In genomic region chr16:35319773-35320172, GRCm38 (mm10) we compare ENCODE assay signal across 19 mouse cellular contexts. TPM values are rescaled to one million over a fixed set of nuclear protein-coding genes. Genes with fewer than 3 reads are reported as not detected.
A peak's percentile ranks its signal among the peaks of the same experiment; 100 is the strongest.
DNase-seq lines count a peak whose midpoint lies in the region; ATAC-seq lines count a peak whose summit lies in the region.
"Had no signal": no experiment of that assay in that cellular context is flagged by ENCODE, and none has a peak within 500 bp of the region (broad histone marks: within the 10 kb centered on the region; RNA-seq: fewer than 3 reads in every experiment).

No protein-coding gene starts in this region.

- WGBS in hindbrain, embryonic 13.5 days: 75% methylated on average over 2 of the region's 2 CpGs
- WGBS in hindbrain, embryonic 10.5 days: 87% methylated on average over 2 of the region's 2 CpGs
- WGBS in neural tube, embryonic 12.5 days: 65% methylated on average over 2 of the region's 2 CpGs
- WGBS in midbrain, embryonic 16.5 days: 79% methylated on average over 2 of the region's 2 CpGs

- H3K27ac ChIP-seq in hindbrain, embryonic 13.5 days: no peak overlapping the region
- no peak overlapping the region for H3K27ac ChIP-seq in hindbrain, embryonic 10.5 days
- no peak overlapping the region for H3K27ac ChIP-seq in neural tube, embryonic 12.5 days
- H3K27ac ChIP-seq in midbrain, embryonic 16.5 days (ENCODE audit: low read length): no peak overlapping the region
- H3K27ac ChIP-seq: heart, adult 2 months; intestine, embryonic 15.5 days; layer of hippocampus, adult 2 months; limb, embryonic 10.5 days; midbrain, embryonic 12.5 days had no signal

- no peak overlapping the region for H3K4me3 ChIP-seq in hindbrain, embryonic 13.5 days
- H3K4me3 ChIP-seq in hindbrain, embryonic 10.5 days: no peak overlapping the region
- H3K4me3 ChIP-seq in neural tube, embryonic 12.5 days: no peak overlapping the region
- no peak overlapping the region for H3K4me3 ChIP-seq in midbrain, embryonic 16.5 days (ENCODE audit: low read depth, low read length)
- H3K4me3 ChIP-seq: heart, adult 2 months; intestine, embryonic 15.5 days; layer of hippocampus, adult 2 months; limb, embryonic 10.5 days; midbrain, embryonic 12.5 days had no signal

- no peaks in the 10 kb centered on the region for H3K27me3 ChIP-seq in hindbrain, embryonic 13.5 days
- no peaks in the 10 kb centered on the region for H3K27me3 ChIP-seq in hindbrain, embryonic 10.5 days (ENCODE audit: insufficient read depth, poor library complexity, severe bottlenecking)
- no peaks in the 10 kb centered on the region for H3K27me3 ChIP-seq in neural tube, embryonic 12.5 days (replicated peaks)
- no peaks in the 10 kb centered on the region for H3K27me3 ChIP-seq in midbrain, embryonic 16.5 days (ENCODE audit: control insufficient read depth, insufficient read depth, low read depth, low read length)
- H3K27me3 ChIP-seq: intestine, embryonic 15.5 days; midbrain, embryonic 12.5 days had no signal

- no peak overlapping the region for H3K9ac ChIP-seq in hindbrain, embryonic 13.5 days
- no peak overlapping the region for H3K9ac ChIP-seq in neural tube, embryonic 12.5 days
- no peak overlapping the region for H3K9ac ChIP-seq in midbrain, embryonic 16.5 days (ENCODE audit: low read depth, low read length)
- H3K9ac ChIP-seq: intestine, embryonic 15.5 days; midbrain, embryonic 12.5 days had no signal

- no peak overlapping the region for H3K4me2 ChIP-seq in hindbrain, embryonic 13.5 days
- no peak overlapping the region for H3K4me2 ChIP-seq in neural tube, embryonic 12.5 days (replicated peaks)
- no peak overlapping the region for H3K4me2 ChIP-seq in midbrain, embryonic 16.5 days (ENCODE audit: low read length)
- H3K4me2 ChIP-seq: intestine, embryonic 15.5 days; midbrain, embryonic 12.5 days had no signal

- no peak for DNase-seq in hindbrain, embryonic 10.5 days (ENCODE audit: low spot score)
- no peak for DNase-seq in neural tube, embryonic 10.5 days (ENCODE audit: extremely low spot score, low spot score)
- DNase-seq in ovary, postnatal 14 days (ENCODE audit: low spot score): no peak
- DNase-seq in kidney, adult 11 months: no peak
- DNase-seq: adrenal gland, adult 8-10 months; cerebellum, adult 18-20 months; gastrocnemius, postnatal 36 days; heart, adult 2 months; heart, postnatal 4 days; kidney, postnatal 25 days; liver had no signal

- no peaks in the 10 kb centered on the region for H3K9me3 ChIP-seq in hindbrain, embryonic 13.5 days
- no peaks in the 10 kb centered on the region for H3K9me3 ChIP-seq in hindbrain, embryonic 10.5 days
- no peaks in the 10 kb centered on the region for H3K9me3 ChIP-seq in neural tube, embryonic 12.5 days
- no peaks in the 10 kb centered on the region for H3K9me3 ChIP-seq in midbrain, embryonic 16.5 days (replicated peaks; ENCODE audit: control insufficient read depth, low read length, poor library complexity, severe bottlenecking)
- H3K9me3 ChIP-seq: G1E; intestine, embryonic 15.5 days; limb, embryonic 10.5 days; midbrain, embryonic 12.5 days had no signal

- H3K4me1 ChIP-seq in hindbrain, embryonic 13.5 days (replicated peaks): peaks cover 5% of the 10 kb centered on the region
- no peaks in the 10 kb centered on the region for H3K4me1 ChIP-seq in hindbrain, embryonic 10.5 days (replicated peaks)
- H3K4me1 ChIP-seq in neural tube, embryonic 12.5 days: no peaks in the 10 kb centered on the region
- no peaks in the 10 kb centered on the region for H3K4me1 ChIP-seq in midbrain, embryonic 16.5 days (ENCODE audit: control insufficient read depth, insufficient read depth, low read length)
- H3K4me1 ChIP-seq: limb, embryonic 10.5 days; midbrain, embryonic 12.5 days had no signal

- H3K36me3 ChIP-seq in hindbrain, embryonic 13.5 days: no peaks in the 10 kb centered on the region
- H3K36me3 ChIP-seq in hindbrain, embryonic 10.5 days: no peaks in the 10 kb centered on the region; the same call in 1 of the 2 replicates
- no peaks in the 10 kb centered on the region for H3K36me3 ChIP-seq in neural tube, embryonic 12.5 days
- H3K36me3 ChIP-seq in midbrain, embryonic 16.5 days (ENCODE audit: control insufficient read depth, insufficient read depth, low read length): no peaks in the 10 kb centered on the region
- H3K36me3 ChIP-seq: intestine, embryonic 15.5 days; limb, embryonic 10.5 days had no signal

- peak; percentile 43; the same call in 1 of the 2 replicates for ATAC-seq in hindbrain, embryonic 13.5 days (ENCODE audit: low FRiP score)
- 0 out of 2 replicates have a peak, but pooled peaks have one; percentile 2 for ATAC-seq in neural tube, embryonic 12.5 days (ENCODE audit: low FRiP score, low read depth)
- 0 out of 2 replicates have a peak, but pooled peaks have one; percentile 36 for ATAC-seq in midbrain, embryonic 16.5 days

RNA-seq across cellular contexts. Expression of gene Sec22a, which starts 43.9 kb away (rescaled TPM):
- polyA plus RNA-seq in hindbrain, embryonic 13.5 days (2015; fragmentation: Nextera tagmentation; extraction: Ambion mirVana): 43.6 and 44.3 TPM in 2 replicates
- 33.8 and 35.7 TPM in 2 replicates for polyA plus RNA-seq in hindbrain, embryonic 10.5 days (2016; fragmentation: Nextera tagmentation; extraction: Ambion mirVana)
- polyA plus RNA-seq in neural tube, embryonic 12.5 days (2016; fragmentation: Nextera tagmentation; extraction: Ambion mirVana): 35.3 and 38.9 TPM in 2 replicates
- 40.4 and 43.7 TPM in 2 replicates for polyA plus RNA-seq in midbrain, embryonic 16.5 days (2015; fragmentation: Nextera tagmentation; extraction: Ambion mirVana)
